Mouse (Mus musculus) ES-E14 (cell line): ENCODE measurements around the gene Bcl7a. TPM values are rescaled to one million over a fixed set of nuclear protein-coding genes. Genes with fewer than 3 reads are reported as not detected.

Source experiments
- DNase-seq: peaks from one replicate; pipeline ENCODE4 v3.0.0-alpha.2; 2013; ENCODE audit warnings: low read depth, low spot score
- H3K27ac ChIP-seq: 2 replicates; pipeline ENCODE4 v1.5.1; 2012; ENCODE audit warnings: low read depth, mild to moderate bottlenecking, low read length, moderate library complexity, mixed read lengths; ENCODE audit not compliant: poor library complexity, insufficient read depth, severe bottlenecking
- H3K36me3 ChIP-seq: 2 replicates; pipeline ENCODE4 v1.6.1; 2012; ENCODE audit warnings: mild to moderate bottlenecking, low read length, moderate library complexity, mixed read lengths; ENCODE audit not compliant: control insufficient read depth, poor library complexity, insufficient read depth, severe bottlenecking
- H3K4me1 ChIP-seq, 2 experiments: fragments of 150-350 bp in 1 of 2; sonication (generic) in 1 of 2; 2 replicates each; pipeline ENCODE4 v1.6.1; 2012; ENCODE audit warnings: low read length in 2 of 2, mild to moderate bottlenecking in 1 of 2, mixed read lengths in 1 of 2; ENCODE audit not compliant: control insufficient read depth in 2 of 2, insufficient read depth in 2 of 2, poor library complexity in 1 of 2
- H3K4me3 ChIP-seq, 2 experiments: fragments of 150-350 bp in 1 of 2; sonication (generic) in 1 of 2; 2 replicates each; pipeline ENCODE4 v1.5.1; 2012; ENCODE audit warnings: low read length in 2 of 2, low read depth in 1 of 2, mild to moderate bottlenecking in 1 of 2, mixed read lengths in 1 of 2; ENCODE audit not compliant: insufficient read depth in 1 of 2, poor library complexity in 1 of 2, severe bottlenecking in 1 of 2
- H3K9ac ChIP-seq: 2 replicates; pipeline ENCODE4 v1.6.1; 2012; ENCODE audit warnings: low read depth, mild to moderate bottlenecking, low read length, mixed read lengths; ENCODE audit not compliant: poor library complexity, insufficient read depth, severe bottlenecking
- H3K9me3 ChIP-seq: fragments of 150-350 bp; sonication (generic); 2 replicates; pipeline ENCODE4 v1.6.1; 2012; ENCODE audit warnings: low read depth, mild to moderate bottlenecking, low read length; ENCODE audit not compliant: control insufficient read depth, insufficient read depth
- CHD2 ChIP-seq: IDR thresholded peaks from 2 replicates; pipeline ENCODE4 v1.6.1; 2014; ENCODE audit warnings: mild to moderate bottlenecking, low read depth, low read length, inconsistent platforms
- HCFC1 ChIP-seq: IDR thresholded peaks from 2 replicates; pipeline ENCODE4 v1.6.1; 2012; ENCODE audit warnings: low read length, inconsistent platforms, borderline replicate concordance; ENCODE audit not compliant: insufficient read depth
- MAFK ChIP-seq: IDR thresholded peaks from 2 replicates; pipeline ENCODE4 v1.6.1; 2014; ENCODE audit warnings: mild to moderate bottlenecking, low read depth, low read length, inconsistent platforms; ENCODE audit not compliant: insufficient read depth
- ZC3H11A ChIP-seq: IDR thresholded peaks from 2 replicates; pipeline ENCODE4 v1.6.1; 2012; ENCODE audit warnings: low read depth, mild to moderate bottlenecking, inconsistent platforms, low read length, borderline replicate concordance
- ZNF384 ChIP-seq: IDR thresholded peaks from 2 replicates; pipeline ENCODE4 v1.6.1; 2012; ENCODE audit warnings: low read depth, low read length, inconsistent platforms
- in situ Hi-C, 2 experiments: fragments of 600-800 bp; cut with MboI; formaldehyde crosslinking; loops; one replicate each; pipeline ENCODE4 v1.15.1; 2025; ENCODE audit warnings: low sequenced_read_pairs in 2 of 2, inconsistent platforms in 1 of 2; ENCODE audit not compliant: unreplicated experiment in 2 of 2
- total RNA-seq: library from RNA; depleted of rRNA; stranded (reverse); fragments of 300-350 nt; gene quantifications from 2 replicates; pipeline ENCODE4 v1.2.3, GENCODE M21; 2012; rRNA removed

The Bcl7a gene
- total RNA-seq, 1 experiment = 8.0 TPM

DNA sequence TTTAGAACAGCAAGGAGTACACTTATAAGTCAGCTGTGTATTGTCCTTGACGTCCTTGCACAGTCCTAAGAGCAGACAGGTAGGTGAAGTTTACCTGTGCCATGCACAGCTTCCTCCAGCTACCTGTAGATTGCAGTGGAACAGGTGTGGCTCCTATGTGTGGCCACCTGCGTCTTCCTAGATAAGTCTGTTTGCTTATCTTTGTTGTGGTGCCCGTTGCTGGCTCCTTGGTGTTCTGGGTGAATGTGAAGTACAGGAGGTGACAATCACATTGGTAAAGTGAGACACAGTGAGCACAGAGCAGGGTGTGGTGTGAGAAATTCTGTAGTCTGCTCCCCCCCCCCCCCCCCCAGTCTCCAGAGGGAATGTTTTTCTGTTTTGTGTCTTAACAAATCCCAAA is 72.5 kb downstream of the Bcl7a start:
- no peaks in the 10 kb centered on the region for H3K9me3 ChIP-seq
- DNase-seq = no peak
- in situ Hi-C loops = no loop called here
- H3K4me1 ChIP-seq = 0 out of 4 replicates have a peak, but pooled peaks cover 0 to 3% of the 10 kb centered on the region in 2 experiments
- H3K4me3 ChIP-seq = no peak overlapping the region
- H3K36me3 ChIP-seq = no peaks in the 10 kb centered on the region
- no peak overlapping the region for H3K9ac ChIP-seq
- TF ChIP-seq MAFK = no peak
- no peak for TF ChIP-seq ZC3H11A
- TF ChIP-seq HCFC1 = no peak
- TF ChIP-seq ZNF384 = no peak
- no peak for TF ChIP-seq CHD2
- H3K27ac ChIP-seq = no peak overlapping the region

DNA sequence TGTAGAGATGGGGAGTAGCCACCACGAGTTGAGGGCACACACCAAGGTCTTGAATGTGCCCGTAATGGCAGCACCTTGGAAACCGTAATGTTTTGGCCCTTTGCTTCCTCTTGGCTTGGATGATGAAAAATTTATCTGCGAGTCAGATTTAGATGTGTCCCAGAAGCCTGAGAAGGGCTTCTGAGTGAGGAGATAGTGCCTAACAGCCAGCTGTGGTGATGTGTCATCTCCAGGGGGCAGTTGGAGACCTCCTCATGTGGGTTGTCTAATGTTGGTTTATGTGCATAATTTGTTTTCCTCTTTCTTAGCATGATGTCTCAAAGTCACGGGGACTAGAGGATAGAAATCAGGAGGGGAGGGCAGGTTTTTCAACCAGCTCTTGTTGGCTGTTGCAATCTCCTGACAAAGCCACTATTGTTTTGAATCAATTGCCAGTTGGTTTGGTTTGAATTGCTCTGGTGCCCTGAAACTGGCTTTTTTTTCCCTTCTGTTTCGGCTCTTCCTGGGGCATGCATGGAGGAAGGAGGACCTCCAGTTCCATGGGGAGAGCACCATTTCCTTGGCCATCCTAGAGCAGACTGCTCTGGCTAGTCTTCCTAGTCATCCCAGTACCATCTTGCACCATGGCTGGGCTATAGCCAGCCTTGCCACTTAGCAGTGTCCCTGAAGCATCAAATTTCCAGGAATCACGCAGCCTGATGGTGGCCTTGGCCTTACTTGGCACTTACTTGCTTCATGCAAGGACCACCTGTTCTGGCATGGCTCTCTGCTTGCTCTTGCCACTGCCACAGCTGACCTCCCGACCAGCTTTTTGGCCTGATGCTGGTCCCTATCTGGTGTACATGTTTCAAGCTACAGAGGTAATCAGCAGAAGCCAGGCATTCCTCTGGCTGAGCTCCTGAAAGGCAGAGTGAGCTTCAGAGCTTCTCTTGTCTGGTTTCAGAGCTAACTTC is 73.2 kb downstream of the Bcl7a start:
- DNase-seq = no peak
- TF ChIP-seq MAFK = no peak
- TF ChIP-seq CHD2 = no peak
- TF ChIP-seq HCFC1 = no peak
- TF ChIP-seq ZC3H11A = no peak
- no peak for TF ChIP-seq ZNF384
- H3K27ac ChIP-seq = no peak overlapping the region
- 0 out of 4 replicates have a peak, but pooled peaks cover 0 to 3% of the 10 kb centered on the region in 2 experiments for H3K4me1 ChIP-seq
- H3K9ac ChIP-seq = no peak overlapping the region
- no peak overlapping the region for H3K4me3 ChIP-seq
- H3K9me3 ChIP-seq = no peaks in the 10 kb centered on the region
- no peaks in the 10 kb centered on the region for H3K36me3 ChIP-seq
- in situ Hi-C loops = no loop called here

DNA sequence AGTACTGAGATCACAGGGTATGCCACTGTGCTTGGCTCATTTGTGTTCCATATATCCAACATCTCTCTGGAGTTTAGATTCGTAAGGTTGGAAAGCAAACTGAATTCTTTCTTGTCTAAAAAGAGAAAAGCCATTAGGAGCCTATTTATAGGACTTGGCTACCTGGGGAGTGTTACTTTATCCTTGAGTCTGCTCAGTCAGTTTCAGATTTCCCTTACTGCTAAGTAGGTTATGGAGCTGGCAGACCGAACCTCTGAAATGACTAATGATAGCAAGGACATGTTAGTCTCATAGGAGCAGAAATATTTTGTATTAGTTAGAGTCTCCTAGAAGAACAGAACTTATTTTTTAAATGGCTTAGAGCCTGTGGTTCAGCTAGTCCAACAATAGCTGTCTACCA is 80.3 kb downstream of the Bcl7a start:
- TF ChIP-seq MAFK (no peak), ZNF384 (no peak), CHD2 (no peak), HCFC1 (no peak), ZC3H11A (no peak)
- DNase-seq = no peak
- in situ Hi-C loops = no loop called here
- Histone ChIP-seq H3K9me3 (no peaks in the 10 kb centered on the region), H3K4me1 (0 out of 4 replicates have a peak, but pooled peaks cover 0 to 3% of the 10 kb centered on the region in 2 experiments), H3K36me3 (no peaks in the 10 kb centered on the region), H3K9ac (no peak overlapping the region), H3K4me3 (no peak overlapping the region), H3K27ac (no peak overlapping the region)

Other genes starting within 250 kb of the Bcl7a start
- 2.3 and 2.5 TPM in 2 replicates for gene Rhof, start 211.1 kb upstream of the Bcl7a start, total RNA-seq
- 7.6 and 9.8 TPM in 2 replicates for gene Setd1b, start 201.6 kb upstream of the Bcl7a start, total RNA-seq
- 22.9 and 27.0 TPM in 2 replicates for gene Psmd9, start 174.4 kb upstream of the Bcl7a start, total RNA-seq
- gene Hpd, start 161.1 kb upstream of the Bcl7a start, total RNA-seq = not detected in 2 replicates
- 0.36 and 0.42 TPM in 2 replicates for gene Wdr66, start 91.7 kb upstream of the Bcl7a start, total RNA-seq
- 8.0 and 8.2 TPM in 2 replicates for gene Mlxip, start 51.0 kb downstream of the Bcl7a start, total RNA-seq
- gene Lrrc43, start 145.5 kb downstream of the Bcl7a start, total RNA-seq = 0.16 TPM in 1 of 2 replicates, not detected in the other
- gene Il31, start 145.7 kb downstream of the Bcl7a start, total RNA-seq = not detected in 2 replicates
- gene B3gnt4, start 166.6 kb downstream of the Bcl7a start, total RNA-seq = 1.2 TPM in 2 replicates
- 54.1 and 57.9 TPM in 2 replicates for gene Diablo, start 180.3 kb downstream of the Bcl7a start, total RNA-seq
- gene Gm49027, start 181.7 kb downstream of the Bcl7a start, total RNA-seq = 0.94 and 1.2 TPM in 2 replicates
- gene Vps33a, start 229.2 kb downstream of the Bcl7a start, total RNA-seq = 23.0 and 24.3 TPM in 2 replicates